Mouse (Mus musculus) kidney, embryonic 14.5 days (tissue): ENCODE data around the gene Tmem95. TPM values are rescaled to one million over a fixed set of nuclear protein-coding genes. Genes with fewer than 3 reads are reported as not detected.
"Not testable (repeated sequence)": the region's sequence is repeated elsewhere in the genome, so short reads cannot be mapped to it uniquely, and the experiment has no call there.

ENCODE experiments used
- ATAC-seq: fragments of 200-750 bp; cut with Nextera tagmentation; 2 replicates; pipeline ENCODE4 v1.8.0; 2017; ENCODE audit warnings: moderate number of reproducible peaks, mild to moderate bottlenecking, moderate TSS enrichment, moderate library complexity; ENCODE audit not compliant: low FRiP score, low TSS enrichment
- H3K27ac ChIP-seq: fragments of 300-500 bp; sonication (generic); 2 replicates; pipeline ENCODE4 v1.5.1; 2014; ENCODE audit warnings: low read depth, mild to moderate bottlenecking, low read length, moderate library complexity, mixed read lengths
- H3K27me3 ChIP-seq: fragments of 300-500 bp; sonication (generic); 2 replicates; pipeline ENCODE4 v1.6.1; 2014; ENCODE audit warnings: mild to moderate bottlenecking, low read length; ENCODE audit not compliant: control insufficient read depth, insufficient read depth
- H3K36me3 ChIP-seq: fragments of 300-500 bp; sonication (generic); 2 replicates; pipeline ENCODE4 v1.6.1; 2014; ENCODE audit warnings: low read length, mixed read lengths; ENCODE audit not compliant: control insufficient read depth, insufficient read depth
- H3K4me1 ChIP-seq: fragments of 300-500 bp; sonication (generic); 2 replicates; pipeline ENCODE4 v1.6.1; 2014; ENCODE audit warnings: low read length, mixed read lengths; ENCODE audit not compliant: control insufficient read depth, insufficient read depth
- H3K4me2 ChIP-seq: fragments of 300-500 bp; sonication (generic); replicated peaks from 2 replicates; pipeline ENCODE4 v1.6.1; 2014; ENCODE audit warnings: low read depth, mild to moderate bottlenecking, low read length
- H3K4me3 ChIP-seq: fragments of 300-500 bp; sonication (generic); 2 replicates; pipeline ENCODE4 v1.5.1; 2014; ENCODE audit warnings: mild to moderate bottlenecking, low read length
- H3K9ac ChIP-seq: fragments of 300-500 bp; sonication (generic); 2 replicates; pipeline ENCODE4 v1.6.1; 2014; ENCODE audit warnings: low read depth, mild to moderate bottlenecking, low read length, moderate library complexity
- H3K9me3 ChIP-seq: fragments of 300-500 bp; sonication (generic); 2 replicates; pipeline ENCODE4 v1.6.1; 2016; ENCODE audit warnings: low read length; ENCODE audit not compliant: control insufficient read depth
- WGBS: fragments of 180-500 bp; shearing (Covaris S2); extraction: QIAGEN DNeasy Blood & Tissue Kit; methylation state at CpG from one replicate; pipeline ENCODE4 v1.1.7; 2014; 5-methylcytosine and 5-hydroxymethylcytosine counted together
- polyA plus RNA-seq: library from polyadenylated mRNA; unstranded; fragments of >200 nt; fragmentation: Nextera tagmentation; extraction: Ambion mirVana; gene quantifications from 2 replicates; pipeline ENCODE4 v1.2.1, GENCODE M21; 2014

Gene Tmem95
- polyA plus RNA-seq, 1 experiment from 2014 or later: not detected

DNA sequence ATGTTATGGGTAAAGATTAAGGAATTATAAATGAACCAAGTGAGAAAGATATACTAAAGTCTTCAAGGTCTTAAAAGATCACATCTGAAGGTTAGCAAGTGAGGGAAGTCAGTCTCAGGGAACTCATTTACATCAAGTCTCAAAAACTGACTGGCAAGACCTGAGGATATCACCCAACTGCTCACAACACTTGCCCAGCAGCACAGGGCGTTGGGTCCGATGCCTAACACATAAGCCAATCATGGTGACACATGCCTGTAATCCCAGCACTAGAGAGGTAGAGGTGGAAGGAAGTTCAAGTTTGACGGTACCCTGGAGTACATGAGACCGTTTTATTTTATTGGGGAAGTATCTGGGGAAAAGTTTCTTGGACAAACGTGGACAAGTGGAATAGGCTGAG lies 40.3 kb upstream of the Tmem95 start:
- Histone ChIP-seq H3K9me3 (no peaks in the 10 kb centered on the region), H3K27me3 (no peaks in the 10 kb centered on the region), H3K36me3 (peaks cover 49% of the 10 kb centered on the region), H3K4me2 (no peak overlapping the region), H3K4me1 (peaks cover 27% of the 10 kb centered on the region), H3K27ac (no peak overlapping the region), H3K4me3 (no peak overlapping the region), H3K9ac (no peak overlapping the region)
- 83% methylated on average over 5 of the region's 5 CpGs for WGBS
- no peak for ATAC-seq

DNA sequence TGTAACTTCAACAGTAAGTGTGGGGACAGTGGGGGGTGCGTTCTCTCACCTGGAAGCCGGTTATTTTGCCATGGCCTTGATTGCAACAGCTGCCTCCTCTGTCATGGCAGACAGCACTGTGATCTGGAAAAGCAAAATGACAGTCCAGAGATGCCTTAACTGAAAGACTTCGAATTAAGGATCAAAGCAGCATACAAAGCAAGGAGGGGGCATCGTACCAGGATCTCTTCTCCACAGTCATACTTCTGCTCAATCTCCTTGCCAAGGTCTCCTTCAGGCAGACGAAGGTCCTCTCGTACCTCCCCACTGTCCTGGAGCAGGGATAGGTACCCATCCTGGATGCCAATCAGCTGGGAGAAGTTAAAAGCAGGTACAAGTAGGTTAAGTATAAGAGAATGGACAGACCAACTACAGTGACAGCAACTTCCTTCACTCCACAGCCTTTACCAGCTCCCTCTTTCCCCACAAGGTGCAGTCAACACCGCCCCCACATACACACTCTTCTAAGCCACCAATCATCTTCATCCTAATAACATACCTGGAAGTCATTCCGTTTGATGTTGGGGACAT lies 39.6 kb upstream of the Tmem95 start:
- Histone ChIP-seq H3K36me3 (peaks cover 56% of the 10 kb centered on the region), H3K27me3 (no peaks in the 10 kb centered on the region), H3K9ac (no peak overlapping the region), H3K4me2 (no peak overlapping the region), H3K4me3 (no peak overlapping the region), H3K4me1 (peaks cover 24% of the 10 kb centered on the region), H3K27ac (no peak overlapping the region), H3K9me3 (no peaks in the 10 kb centered on the region)
- 86% methylated on average over 8 of the region's 8 CpGs for WGBS
- ATAC-seq: no peak

DNA sequence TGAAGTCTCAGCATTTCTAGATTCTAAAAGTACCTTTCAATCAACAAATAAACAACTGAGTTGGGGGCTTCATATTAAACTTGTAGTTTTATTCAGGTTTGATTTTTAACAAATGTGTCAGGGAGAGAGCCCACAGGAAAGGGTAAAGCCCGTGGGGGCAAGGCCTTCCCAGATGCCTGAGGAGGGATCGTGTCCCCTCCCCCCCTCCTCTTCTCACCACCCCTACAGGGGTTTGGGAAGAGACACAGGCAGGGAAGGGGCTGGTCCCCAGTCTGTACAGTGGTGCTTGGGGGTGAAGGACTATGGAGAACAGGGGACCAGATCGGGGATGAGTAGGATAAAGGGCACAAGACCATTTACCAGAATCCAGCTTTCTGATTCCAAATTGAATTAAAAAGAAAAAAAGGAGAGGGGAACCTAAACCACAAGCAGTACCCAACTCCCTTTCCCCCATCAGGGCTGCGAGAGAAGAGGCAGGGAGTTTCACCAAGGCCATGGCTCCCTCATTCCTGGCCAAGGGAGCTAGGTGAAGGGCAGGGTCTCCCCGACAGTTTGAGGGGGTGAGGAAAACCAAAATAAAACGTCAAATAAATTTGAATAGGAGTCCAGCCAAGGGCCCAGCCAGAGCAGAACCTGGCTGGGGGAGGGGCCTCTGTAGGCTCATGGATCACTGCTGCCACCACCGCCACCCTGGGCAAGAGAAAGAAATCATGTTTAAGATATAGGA lies 39.0 kb upstream of the Tmem95 start:
- WGBS: 61% methylated on average over 7 of the region's 7 CpGs
- H3K27me3 ChIP-seq, H3K4me3 ChIP-seq, ATAC-seq, H3K9ac ChIP-seq, H3K4me2 ChIP-seq, H3K9me3 ChIP-seq, H3K27ac ChIP-seq: not testable (repeated sequence)
- H3K4me1 ChIP-seq: peaks cover 24% of the 10 kb centered on the region
- peaks cover 62% of the 10 kb centered on the region for H3K36me3 ChIP-seq

DNA sequence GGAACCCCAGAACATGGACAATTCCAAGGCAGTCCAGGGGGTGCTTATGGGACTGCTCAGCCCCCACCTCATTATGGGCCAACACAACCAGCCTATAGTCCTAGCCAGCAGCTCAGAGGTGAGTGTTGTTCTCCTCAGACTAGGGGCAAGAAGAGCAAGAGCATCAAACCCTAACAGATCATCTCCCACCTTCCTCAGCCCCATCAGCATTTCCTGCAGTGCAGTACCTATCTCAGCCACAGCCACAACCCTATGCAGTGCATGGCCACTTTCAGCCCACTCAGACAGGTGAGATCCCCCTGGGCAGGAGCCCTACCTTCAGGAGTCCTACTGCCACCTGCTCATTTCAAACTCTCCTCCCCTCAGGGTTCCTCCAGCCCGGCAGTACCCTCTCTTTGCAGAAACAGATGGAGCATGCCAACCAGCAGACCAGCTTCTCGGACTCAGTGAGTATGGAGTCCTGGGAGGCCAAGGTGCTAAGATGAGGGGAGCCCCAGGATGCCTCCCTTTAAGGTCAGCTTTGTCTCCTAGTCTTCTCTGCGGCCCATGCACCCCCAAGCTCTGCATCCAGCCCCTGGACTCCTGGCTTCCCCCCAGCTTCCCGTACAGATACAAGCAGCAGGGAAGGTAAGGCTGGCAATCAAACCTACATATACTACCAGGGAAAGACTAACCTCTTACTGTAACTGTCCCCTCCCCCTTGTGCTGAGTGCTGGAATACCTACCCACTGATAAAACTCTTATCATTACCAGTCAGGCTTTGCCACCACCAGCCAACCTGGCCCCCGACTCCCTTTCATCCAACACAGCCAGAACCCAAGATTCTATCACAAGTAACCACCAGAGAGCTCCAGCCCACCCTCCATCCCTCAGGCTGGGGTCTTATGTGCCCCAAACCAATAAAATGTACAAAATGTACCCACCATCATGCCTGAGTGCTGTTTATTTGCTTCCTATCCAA lies 38.1 kb upstream of the Tmem95 start:
- no peaks in the 10 kb centered on the region for H3K9me3 ChIP-seq
- no peak for ATAC-seq
- peaks cover 24% of the 10 kb centered on the region for H3K4me1 ChIP-seq
- H3K27ac ChIP-seq: no peak overlapping the region
- H3K4me2 ChIP-seq: no peak overlapping the region
- H3K9ac ChIP-seq: no peak overlapping the region
- peaks cover 71% of the 10 kb centered on the region for H3K36me3 ChIP-seq
- 61% methylated on average over 5 of the region's 5 CpGs for WGBS
- H3K4me3 ChIP-seq: no peak overlapping the region; the same call in 1 of the 2 replicates
- H3K27me3 ChIP-seq: no peaks in the 10 kb centered on the region

DNA sequence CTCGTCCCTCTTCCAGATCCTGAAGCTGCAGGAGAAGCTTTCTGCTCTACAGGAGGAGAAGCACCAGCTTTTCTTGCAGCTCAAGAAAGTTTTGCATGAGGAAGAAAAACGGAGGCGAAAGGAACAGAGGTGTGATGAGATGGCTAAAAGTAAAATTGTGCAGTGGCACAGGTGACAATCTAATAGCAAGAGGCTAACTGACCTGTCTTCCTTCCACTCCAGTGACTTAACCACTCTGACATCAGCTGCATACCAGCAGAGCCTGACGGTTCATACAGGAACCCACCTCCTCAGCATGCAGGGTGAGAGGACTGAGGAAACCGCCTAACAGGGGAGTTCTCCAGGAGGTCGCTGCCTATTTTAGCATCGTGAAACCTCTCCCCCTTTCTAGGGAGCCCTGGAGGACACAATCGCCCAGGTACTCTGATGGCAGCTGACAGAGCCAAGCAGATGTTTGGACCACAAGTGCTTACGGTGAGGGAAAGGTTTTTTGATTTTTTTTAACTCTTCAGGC lies 37.2 kb upstream of the Tmem95 start:
- H3K9me3 ChIP-seq: no peaks in the 10 kb centered on the region
- no peak overlapping the region for H3K27ac ChIP-seq
- WGBS: 36% methylated on average over 9 of the region's 9 CpGs
- H3K4me1 ChIP-seq: peaks cover 24% of the 10 kb centered on the region
- peak overlapping the region; percentile 79 for H3K4me3 ChIP-seq
- no peak for ATAC-seq
- peak overlapping the region; percentile 88 for H3K4me2 ChIP-seq
- H3K27me3 ChIP-seq: no peaks in the 10 kb centered on the region
- H3K9ac ChIP-seq: peak overlapping the region; percentile 84; the same call in 1 of the 2 replicates
- H3K36me3 ChIP-seq: peaks cover 81% of the 10 kb centered on the region

DNA sequence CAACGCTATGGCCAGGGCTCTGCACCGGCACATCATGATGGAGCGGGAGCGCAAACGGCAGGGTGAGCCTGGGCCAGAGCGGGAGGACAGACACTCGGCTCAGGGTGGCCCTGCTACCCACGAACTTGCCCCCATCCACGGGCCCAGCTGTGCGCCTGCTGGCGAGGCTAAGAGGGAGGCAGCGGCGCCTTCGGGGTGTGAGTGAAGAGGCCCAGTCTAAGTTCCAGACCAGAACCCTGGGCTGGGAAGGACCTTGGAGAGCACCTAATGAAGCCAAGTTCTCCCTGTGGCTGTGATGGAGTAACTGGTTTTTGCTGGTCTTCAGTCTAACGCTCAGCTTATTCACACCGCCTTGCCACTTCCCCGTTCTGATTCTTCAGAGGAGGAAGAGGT lies 36.5 kb upstream of the Tmem95 start:
- Histone ChIP-seq H3K9ac (peak overlapping the region; percentile 84), H3K4me2 (peak overlapping the region; percentile 88), H3K27ac (peak overlapping the region; percentile 77; the same call in 1 of the 2 replicates), H3K4me3 (peak overlapping the region; percentile 79), H3K27me3 (no peaks in the 10 kb centered on the region), H3K36me3 (peaks cover 87% of the 10 kb centered on the region), H3K9me3 (no peaks in the 10 kb centered on the region), H3K4me1 (peaks cover 23% of the 10 kb centered on the region)
- ATAC-seq: no peak; the same call in 1 of the 2 replicates
- 2% methylated on average over 17 of the region's 17 CpGs for WGBS

DNA sequence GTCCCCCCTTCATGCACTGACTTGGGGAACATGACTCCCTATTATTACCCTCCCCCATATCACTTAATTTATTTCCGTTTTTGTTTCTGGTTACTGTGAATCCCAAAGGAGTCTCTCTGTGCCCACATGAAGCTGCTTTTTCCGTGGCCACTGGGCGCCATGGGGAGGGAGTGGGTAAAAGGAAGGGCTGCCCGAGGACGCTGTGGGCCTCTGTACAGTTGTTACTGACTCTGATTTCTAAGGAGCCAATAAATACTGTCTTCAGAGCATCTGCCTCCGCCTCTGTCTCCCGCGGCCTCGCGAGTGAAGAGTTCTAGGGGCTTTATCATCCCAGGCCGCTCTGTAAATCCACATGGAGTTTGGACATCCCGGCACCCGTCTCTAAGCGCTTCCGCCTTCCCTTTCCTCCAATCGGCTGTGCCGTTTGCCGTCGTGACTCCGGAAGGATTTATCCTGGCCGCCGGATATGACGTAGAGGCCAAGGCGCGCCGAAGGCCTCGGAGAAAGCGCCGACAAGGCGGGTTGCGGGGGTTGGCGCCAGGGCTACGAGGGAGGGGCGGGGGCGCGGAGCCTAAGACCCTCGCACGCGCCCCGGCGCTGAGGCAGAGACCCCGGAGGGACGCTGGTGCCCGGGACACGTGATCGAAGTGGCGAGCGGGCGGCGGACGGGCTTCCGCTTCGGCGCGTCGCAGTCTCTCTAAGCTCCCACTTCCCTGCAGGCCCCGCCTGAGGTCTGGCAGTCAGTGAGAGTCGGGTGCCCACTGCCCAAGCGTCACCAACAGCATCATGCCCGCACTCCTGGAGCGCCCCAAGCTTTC lies 35.9 kb upstream of the Tmem95 start, which contains the start of gene Gps2:
TSS of gene Gps2 (plus strand) at position 335 of the 818 bp plus-strand sequence.
- Histone ChIP-seq H3K4me2 (peak within 1 kb of the TSS; percentile 88), H3K4me1 (peaks cover 18% of the 10 kb centered on the region), H3K4me3 (peak within 1 kb of the TSS; percentile 79), H3K36me3 (peaks cover 87% of the 10 kb centered on the region), H3K27me3 (no peaks in the 10 kb centered on the region), H3K27ac (peak within 1 kb of the TSS; percentile 77; the same call in 1 of the 2 replicates), H3K9ac (peak within 1 kb of the TSS; percentile 84), H3K9me3 (no peaks in the 10 kb centered on the region)
- ATAC-seq: peak; percentile 91
- WGBS: 2% methylated on average over 61 of the region's 61 CpGs
